Mouse (Mus musculus) c-Kit-positive CD71-negative TER-119-negative erythroid progenitor cells, embryonic 14.5 days (primary cell): ENCODE measurements around the gene Rnf166.

Experiments
- DNase-seq: peaks from one replicate; pipeline ENCODE4 v3.0.0-alpha.2; 2013; ENCODE audit warnings: low read depth

The Rnf166 gene

GRCm38 (mm10) chr8:122475580-122476320 is at the start of gene Rnf166, which contains the start of gene Ctu2:
TSS of gene Rnf166 (minus strand) at chr8:122476064.
TSS of gene Ctu2 (plus strand) at chr8:122476143.
- peak; percentile 78 for DNase-seq

- DNase-seq: no peak
These were observed 49.1 kb upstream of the Rnf166 start for GRCm38 (mm10) chr8:122525004-122525403.

GRCm38 (mm10) chr8:122524506-122524905 is 48.6 kb upstream of the Rnf166 start:
- DNase-seq: no peak

GRCm38 (mm10) chr8:122523652-122524360 is 47.9 kb upstream of the Rnf166 start:
- no peak for DNase-seq

GRCm38 (mm10) chr8:122522796-122523651 is 47.2 kb upstream of the Rnf166 start:
- no peak for DNase-seq

- no peak for DNase-seq
These were observed 44.7 kb upstream of the Rnf166 start for GRCm38 (mm10) chr8:122520611-122521010.

GRCm38 (mm10) chr8:122517541-122518190 is 41.8 kb upstream of the Rnf166 start:
- no peak for DNase-seq

- DNase-seq: no peak
These were observed 39.8 kb upstream of the Rnf166 start for GRCm38 (mm10) chr8:122515699-122516098.

- no peak for DNase-seq
These were observed 36.5 kb upstream of the Rnf166 start for GRCm38 (mm10) chr8:122512392-122512791.

- no peak for DNase-seq
These were observed 35.7 kb upstream of the Rnf166 start for GRCm38 (mm10) chr8:122511552-122511951.

GRCm38 (mm10) chr8:122500856-122501255 is 25.0 kb upstream of the Rnf166 start:
- peak; percentile 74 for DNase-seq

GRCm38 (mm10) chr8:122497912-122498311 is 22.0 kb upstream of the Rnf166 start:
- no peak for DNase-seq

GRCm38 (mm10) chr8:122497016-122497734 is 21.3 kb upstream of the Rnf166 start:
- no peak for DNase-seq

GRCm38 (mm10) chr8:122488387-122488786 is 12.5 kb upstream of the Rnf166 start:
- no peak for DNase-seq

GRCm38 (mm10) chr8:122484831-122485230 is 9.0 kb upstream of the Rnf166 start:
- no peak for DNase-seq

- DNase-seq: no peak
These were observed 8.0 kb upstream of the Rnf166 start for GRCm38 (mm10) chr8:122483877-122484276.

GRCm38 (mm10) chr8:122482448-122482847 is 6.6 kb upstream of the Rnf166 start:
- DNase-seq: no peak

GRCm38 (mm10) chr8:122474951-122475560 is 808 bp downstream of the Rnf166 start:
- DNase-seq: no peak

GRCm38 (mm10) chr8:122473911-122474421 is 1.9 kb downstream of the Rnf166 start:
- no peak for DNase-seq

- no peak for DNase-seq
These were observed 5.2 kb downstream of the Rnf166 start for GRCm38 (mm10) chr8:122470691-122471090.

GRCm38 (mm10) chr8:122469965-122470364 is 5.9 kb downstream of the Rnf166 start:
- DNase-seq: no peak
